Mouse (Mus musculus): ENCODE results near the gene Azin2. TPM values are rescaled to one million over a fixed set of nuclear protein-coding genes. Genes with fewer than 3 reads are reported as not detected.

Azin2 gene
- polyA plus RNA-seq, 1 experiment: 5.3 TPM

- Histone ChIP-seq H3K4me1 (ENCODE audit: control insufficient read depth, insufficient read depth, insufficient read length) (peaks cover 10% of the 10 kb centered on the region; the same call in 1 of the 2 replicates), H3K36me3 (ENCODE audit: control insufficient read depth, insufficient read depth, low read length) (peaks cover 3% of the 10 kb centered on the region; the same call in 1 of the 2 replicates), H3K27me3 (ENCODE audit: control insufficient read depth, insufficient read depth, low read length) (no peaks in the 10 kb centered on the region), H3K27ac (ENCODE audit: insufficient read depth, low read length) (no peak within 1 kb of the TSS), H3K4me3 (ENCODE audit: extremely low read depth, insufficient read depth, insufficient read length) (peak within 1 kb of the TSS; percentile 20; the same call in 1 of the 2 replicates)
- no peak for DNase-seq (ENCODE audit: low read depth in 1 of 2, low spot score in 2 of 2)
- no peak for TF ChIP-seq POLR2A (IDR thresholded peaks at IDR 0.05; ENCODE audit: low read depth, low read length)
- no peak for TF ChIP-seq CTCF (IDR thresholded peaks at IDR 0.05; ENCODE audit: extremely low read depth, insufficient read depth, insufficient read length, insufficient replicate concordance)
- 95% methylated on average over 9 of the region's 9 CpGs for WGBS
Observed at GRCm38 (mm10) chr4:128991500-128992008, 29.3 kb upstream of the Azin2 start, which contains the start of gene Ak2. TSS of gene Ak2 (plus strand) at chr4:128991958.

- H3K27me3 ChIP-seq (ENCODE audit: control insufficient read depth, insufficient read depth, low read length): no peaks in the 10 kb centered on the region
- no peaks in the 10 kb centered on the region for H3K36me3 ChIP-seq (ENCODE audit: control insufficient read depth, insufficient read depth, low read length)
- H3K4me3 ChIP-seq (ENCODE audit: extremely low read depth, insufficient read depth, insufficient read length): no peak overlapping the region
- H3K4me1 ChIP-seq (ENCODE audit: control insufficient read depth, insufficient read depth, insufficient read length): peaks cover 10% of the 10 kb centered on the region; the same call in 1 of the 2 replicates
- TF ChIP-seq POLR2A (IDR thresholded peaks at IDR 0.05; ENCODE audit: low read depth, low read length): no peak
- TF ChIP-seq CTCF (IDR thresholded peaks at IDR 0.05; ENCODE audit: extremely low read depth, insufficient read depth, insufficient read length, insufficient replicate concordance): no peak
- no peak overlapping the region for H3K27ac ChIP-seq (ENCODE audit: insufficient read depth, low read length)
- 71% methylated on average over 11 of the region's 11 CpGs for WGBS
- DNase-seq (ENCODE audit: low read depth in 1 of 2, low spot score in 2 of 2): no peak
Observed at GRCm38 (mm10) chr4:128989678-128990077, 27.4 kb upstream of the Azin2 start.

DNA sequence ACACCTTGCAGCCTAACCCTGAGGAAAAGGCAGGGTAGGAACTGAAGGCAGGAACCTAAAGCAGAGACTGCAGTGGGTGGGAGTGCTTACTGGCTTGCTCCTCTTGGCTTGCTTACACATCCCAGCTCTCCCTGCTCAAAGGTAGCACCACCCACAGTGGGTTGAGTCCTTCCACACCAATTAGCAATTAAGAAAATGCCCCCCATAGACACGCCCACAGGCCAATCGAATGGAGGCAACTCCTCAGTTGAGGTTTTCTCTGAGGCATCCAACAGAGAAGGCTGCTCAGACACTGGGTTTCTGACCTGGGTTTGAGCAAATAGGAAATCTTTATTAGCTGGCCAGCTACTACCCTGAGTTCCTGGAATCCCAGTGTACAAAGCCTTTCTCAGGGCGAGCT is 26.7 kb upstream of the Azin2 start:
- no peaks in the 10 kb centered on the region for H3K36me3 ChIP-seq (ENCODE audit: control insufficient read depth, insufficient read depth, low read length)
- no peaks in the 10 kb centered on the region for H3K27me3 ChIP-seq (ENCODE audit: control insufficient read depth, insufficient read depth, low read length)
- TF ChIP-seq CTCF (IDR thresholded peaks at IDR 0.05; ENCODE audit: extremely low read depth, insufficient read depth, insufficient read length, insufficient replicate concordance) (no peak), POLR2A (IDR thresholded peaks at IDR 0.05; ENCODE audit: low read depth, low read length) (no peak)
- no peak for DNase-seq (ENCODE audit: low read depth in 1 of 2, low spot score in 2 of 2)
- WGBS: 82% methylated on average over 3 of the region's 3 CpGs
- H3K27ac ChIP-seq (ENCODE audit: insufficient read depth, low read length): no peak overlapping the region
- no peak overlapping the region for H3K4me3 ChIP-seq (ENCODE audit: extremely low read depth, insufficient read depth, insufficient read length)
- peaks cover 2% of the 10 kb centered on the region; the same call in 1 of the 2 replicates for H3K4me1 ChIP-seq (ENCODE audit: control insufficient read depth, insufficient read depth, insufficient read length)

DNA sequence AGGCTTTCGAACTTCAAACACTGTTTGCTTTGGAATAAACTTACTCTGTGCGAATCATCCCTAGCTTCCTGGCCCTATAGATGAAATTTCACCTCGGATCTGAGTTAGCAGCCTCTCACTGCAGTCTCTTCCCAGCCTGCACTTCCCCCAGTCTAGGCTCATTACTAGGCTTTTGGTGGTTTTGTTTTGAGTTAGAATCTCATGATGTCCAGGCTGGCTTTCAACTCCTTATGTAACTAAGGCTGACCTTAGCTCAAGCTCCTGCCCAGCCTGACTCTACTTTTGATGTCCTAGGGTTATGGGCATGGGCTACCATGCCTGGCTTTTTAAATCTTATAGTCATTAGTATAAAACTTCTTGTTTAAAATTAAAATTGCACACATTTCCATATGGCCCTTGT is 22.4 kb upstream of the Azin2 start:
- H3K4me1 ChIP-seq (ENCODE audit: control insufficient read depth, insufficient read depth, insufficient read length): peaks cover 11% of the 10 kb centered on the region; the same call in 1 of the 2 replicates
- DNase-seq (ENCODE audit: low read depth in 1 of 2, low spot score in 2 of 2): no peak
- H3K36me3 ChIP-seq (ENCODE audit: control insufficient read depth, insufficient read depth, low read length): no peaks in the 10 kb centered on the region
- no peak overlapping the region for H3K4me3 ChIP-seq (ENCODE audit: extremely low read depth, insufficient read depth, insufficient read length)
- no peak overlapping the region for H3K27ac ChIP-seq (ENCODE audit: insufficient read depth, low read length)
- 81% methylated on average over 3 of the region's 3 CpGs for WGBS
- no peaks in the 10 kb centered on the region for H3K27me3 ChIP-seq (ENCODE audit: control insufficient read depth, insufficient read depth, low read length)
- TF ChIP-seq CTCF (IDR thresholded peaks at IDR 0.05; ENCODE audit: extremely low read depth, insufficient read depth, insufficient read length, insufficient replicate concordance) (no peak), POLR2A (IDR thresholded peaks at IDR 0.05; ENCODE audit: low read depth, low read length) (no peak)

- DNase-seq (ENCODE audit: low read depth in 1 of 2, low spot score in 2 of 2): no peak
- Histone ChIP-seq H3K27me3 (ENCODE audit: control insufficient read depth, insufficient read depth, low read length) (no peaks in the 10 kb centered on the region), H3K27ac (ENCODE audit: insufficient read depth, low read length) (no peak overlapping the region), H3K4me1 (ENCODE audit: control insufficient read depth, insufficient read depth, insufficient read length) (peaks cover 11% of the 10 kb centered on the region; the same call in 1 of the 2 replicates), H3K36me3 (ENCODE audit: control insufficient read depth, insufficient read depth, low read length) (no peaks in the 10 kb centered on the region), H3K4me3 (ENCODE audit: extremely low read depth, insufficient read depth, insufficient read length) (no peak overlapping the region)
- WGBS: 61% methylated on average over 2 of the region's 2 CpGs
- TF ChIP-seq POLR2A (IDR thresholded peaks at IDR 0.05; ENCODE audit: low read depth, low read length): no peak
- TF ChIP-seq CTCF (IDR thresholded peaks at IDR 0.05; ENCODE audit: extremely low read depth, insufficient read depth, insufficient read length, insufficient replicate concordance): no peak
Observed at GRCm38 (mm10) chr4:128983656-128984055, 21.4 kb upstream of the Azin2 start.

- Histone ChIP-seq H3K27me3 (ENCODE audit: control insufficient read depth, insufficient read depth, low read length) (no peaks in the 10 kb centered on the region), H3K27ac (ENCODE audit: insufficient read depth, low read length) (no peak overlapping the region), H3K4me1 (ENCODE audit: control insufficient read depth, insufficient read depth, insufficient read length) (peaks cover 11% of the 10 kb centered on the region; the same call in 1 of the 2 replicates), H3K4me3 (ENCODE audit: extremely low read depth, insufficient read depth, insufficient read length) (no peak overlapping the region), H3K36me3 (ENCODE audit: control insufficient read depth, insufficient read depth, low read length) (no peaks in the 10 kb centered on the region)
- WGBS: 44% methylated on average over 2 of the region's 2 CpGs
- no peak for TF ChIP-seq CTCF (IDR thresholded peaks at IDR 0.05; ENCODE audit: extremely low read depth, insufficient read depth, insufficient read length, insufficient replicate concordance)
- TF ChIP-seq POLR2A (IDR thresholded peaks at IDR 0.05; ENCODE audit: low read depth, low read length): no peak
- DNase-seq (ENCODE audit: low read depth in 1 of 2, low spot score in 2 of 2): no peak
Observed at GRCm38 (mm10) chr4:128983151-128983550, 20.9 kb upstream of the Azin2 start.

DNA sequence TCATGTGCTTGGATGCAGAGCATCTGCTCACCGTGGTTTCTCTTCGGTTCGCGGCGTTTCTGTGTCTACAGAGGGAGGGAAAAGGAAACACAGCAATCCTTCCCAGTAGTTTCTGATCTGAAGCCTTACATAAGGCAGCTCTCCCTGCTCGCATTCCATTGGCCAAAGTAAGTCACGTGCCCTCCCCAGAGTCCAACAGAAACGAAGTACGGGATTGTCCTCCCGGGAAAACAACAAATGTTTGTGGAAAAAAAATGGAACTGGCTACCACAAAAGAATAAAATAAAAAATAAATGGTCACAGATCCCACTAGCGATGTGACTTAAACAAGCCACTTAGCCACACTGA is 19.6 kb upstream of the Azin2 start:
- H3K36me3 ChIP-seq (ENCODE audit: control insufficient read depth, insufficient read depth, low read length): no peaks in the 10 kb centered on the region
- WGBS: 26% methylated on average over 11 of the region's 11 CpGs
- no peaks in the 10 kb centered on the region for H3K27me3 ChIP-seq (ENCODE audit: control insufficient read depth, insufficient read depth, low read length)
- H3K4me1 ChIP-seq (ENCODE audit: control insufficient read depth, insufficient read depth, insufficient read length): peaks cover 11% of the 10 kb centered on the region; the same call in 1 of the 2 replicates
- no peak for TF ChIP-seq CTCF (IDR thresholded peaks at IDR 0.05; ENCODE audit: extremely low read depth, insufficient read depth, insufficient read length, insufficient replicate concordance)
- H3K4me3 ChIP-seq (ENCODE audit: extremely low read depth, insufficient read depth, insufficient read length): no peak overlapping the region
- H3K27ac ChIP-seq (ENCODE audit: insufficient read depth, low read length): peak overlapping the region; percentile 41; the same call in 1 of the 2 replicates
- no peak for DNase-seq (ENCODE audit: low read depth in 1 of 2, low spot score in 2 of 2)
